Mouse (Mus musculus): ENCODE results near the gene Tjp1. TPM values are rescaled to one million over a fixed set of nuclear protein-coding genes. Genes with fewer than 3 reads are reported as not detected.

Tjp1 gene
- 100 to 1,000 TPM; 132 to 163 (median 150) TPM for total RNA-seq (2022)

GRCm38 (mm10) chr7:65527071-65528007 lies at the start of gene Tjp1:
Gene Tjp1 (minus strand): TSS chr7:65527781.
- peak in 1 of 2 experiments; percentile 48 for DNase-seq (ENCODE audit: low spot score in 2 of 2)

- peak in 1 of 2 experiments; percentile 21 for DNase-seq (ENCODE audit: low spot score in 2 of 2)
Observed at GRCm38 (mm10) chr7:65577118-65577517, 49.5 kb upstream of the Tjp1 start.

- DNase-seq (ENCODE audit: low spot score in 2 of 2), result peak; percentile 15 to 20
Observed at GRCm38 (mm10) chr7:65572731-65573130, 45.1 kb upstream of the Tjp1 start.

- peak; percentile 40 to 63 for DNase-seq (ENCODE audit: low spot score in 2 of 2)
Observed at GRCm38 (mm10) chr7:65570691-65571090, 43.1 kb upstream of the Tjp1 start.

- DNase-seq (ENCODE audit: low spot score in 2 of 2), result no peak
Observed at GRCm38 (mm10) chr7:65555996-65556395, 28.4 kb upstream of the Tjp1 start.

GRCm38 (mm10) chr7:65545741-65546140 lies 18.2 kb upstream of the Tjp1 start:
- DNase-seq (ENCODE audit: low spot score in 2 of 2), result no peak

GRCm38 (mm10) chr7:65532689-65533088 lies 5.1 kb upstream of the Tjp1 start:
- DNase-seq (ENCODE audit: low spot score in 2 of 2), result no peak

- no peak for DNase-seq (ENCODE audit: low spot score in 2 of 2)
Observed at GRCm38 (mm10) chr7:65523116-65523515, 4.5 kb downstream of the Tjp1 start.

- DNase-seq (ENCODE audit: low spot score in 2 of 2), result no peak
Observed at GRCm38 (mm10) chr7:65522490-65522889, 5.1 kb downstream of the Tjp1 start.

- DNase-seq (ENCODE audit: low spot score in 2 of 2), result no peak
Observed at GRCm38 (mm10) chr7:65520622-65521021, 7.0 kb downstream of the Tjp1 start.

- peak in 1 of 2 experiments; percentile 72 for DNase-seq (ENCODE audit: low spot score in 2 of 2)
Observed at GRCm38 (mm10) chr7:65519788-65520563, 7.6 kb downstream of the Tjp1 start.

GRCm38 (mm10) chr7:65516903-65517302 lies 10.7 kb downstream of the Tjp1 start:
- DNase-seq (ENCODE audit: low spot score in 2 of 2), result no peak

- DNase-seq (ENCODE audit: low spot score in 2 of 2), result no peak
Observed at GRCm38 (mm10) chr7:65513451-65514179, 14.0 kb downstream of the Tjp1 start.

- peak; percentile 65 to 69 for DNase-seq (ENCODE audit: low spot score in 2 of 2)
Observed at GRCm38 (mm10) chr7:65509357-65509756, 18.2 kb downstream of the Tjp1 start.

GRCm38 (mm10) chr7:65507341-65507740 lies 20.2 kb downstream of the Tjp1 start:
- no peak for DNase-seq (ENCODE audit: low spot score in 2 of 2)

- no peak for DNase-seq (ENCODE audit: low spot score in 2 of 2)
Observed at GRCm38 (mm10) chr7:65502486-65503322, 24.9 kb downstream of the Tjp1 start.

GRCm38 (mm10) chr7:65500746-65501145 lies 26.8 kb downstream of the Tjp1 start:
- DNase-seq (ENCODE audit: low spot score in 2 of 2), result no peak

GRCm38 (mm10) chr7:65497733-65498583 lies 29.6 kb downstream of the Tjp1 start:
- DNase-seq (ENCODE audit: low spot score in 2 of 2), result peak; percentile 38 to 74

GRCm38 (mm10) chr7:65490526-65490925 lies 37.1 kb downstream of the Tjp1 start:
- DNase-seq (ENCODE audit: low spot score in 2 of 2), result no peak

GRCm38 (mm10) chr7:65489742-65490141 lies 37.8 kb downstream of the Tjp1 start:
- no peak for DNase-seq (ENCODE audit: low spot score in 2 of 2)
